Mouse (Mus musculus) heart, adult 2 months (tissue): ENCODE data around the gene Tmub2. TPM values are rescaled to one million over a fixed set of nuclear protein-coding genes. Genes with fewer than 3 reads are reported as not detected.
A peak's percentile ranks its signal among the peaks of the same experiment; 100 is the strongest.

Experiments used
- DNase-seq, 2 experiments: peaks; one replicate each; pipeline ENCODE4 v3.0.0; 2021
- H3K27ac ChIP-seq: fragments of 200-600 bp; 2 replicates; pipeline ENCODE4 v1.8.1; 2022
- H3K27me3 ChIP-seq: fragments of 200-500 bp; 2 replicates; pipeline ENCODE4 v1.6.1; 2012; ENCODE audit warnings: mild to moderate bottlenecking, low read length, inconsistent platforms, mixed read lengths; ENCODE audit not compliant: control insufficient read depth, insufficient read depth
- H3K36me3 ChIP-seq: fragments of 200-500 bp; 2 replicates; pipeline ENCODE4 v1.6.1; 2012; ENCODE audit warnings: low read length, inconsistent platforms; ENCODE audit not compliant: control insufficient read depth, insufficient read depth
- H3K4me1 ChIP-seq: fragments of 200-500 bp; 2 replicates; pipeline ENCODE4 v1.6.1; 2011; ENCODE audit warnings: low read length; ENCODE audit not compliant: control insufficient read depth, insufficient read depth
- H3K4me3 ChIP-seq: fragments of 200-600 bp; 2 replicates; pipeline ENCODE4 v1.8.1; 2022
- H3K79me2 ChIP-seq: fragments of 200-500 bp; replicated peaks from 2 replicates; pipeline ENCODE4 v1.6.1; 2012; ENCODE audit warnings: mild to moderate bottlenecking, inconsistent platforms, low read length, moderate library complexity, mixed read lengths; ENCODE audit not compliant: control insufficient read depth, insufficient read depth
- H3K9ac ChIP-seq: fragments of 200-500 bp; 2 replicates; pipeline ENCODE4 v1.6.1; 2012; ENCODE audit warnings: low read depth, mild to moderate bottlenecking, control low read depth, inconsistent platforms, low read length, mixed read lengths
- CTCF ChIP-seq: fragments of 200-600 bp; IDR thresholded peaks from 2 replicates; pipeline ENCODE4 v1.8.1; 2022; ENCODE audit warnings: antibody characterized with exemption, mild to moderate bottlenecking, moderate library complexity
- EP300 ChIP-seq: fragments of 200-500 bp; IDR thresholded peaks from 2 replicates; pipeline ENCODE4 v1.6.1; 2011; ENCODE audit warnings: low read depth, low read length, control low read depth; ENCODE audit not compliant: insufficient read depth
- POLR2A ChIP-seq: fragments of 200-500 bp; IDR thresholded peaks from 2 replicates; pipeline ENCODE4 v1.6.1; 2011; ENCODE audit warnings: mild to moderate bottlenecking, low read depth, low read length, control low read depth; ENCODE audit not compliant: insufficient read depth
- WGBS: fragments of 180-500 bp; shearing (Covaris S2); methylation state at CpG from one replicate; pipeline ENCODE4 v1.1.7; 2018; 5-methylcytosine and 5-hydroxymethylcytosine counted together
- intact Hi-C: fragments of 180-260 bp; cut with DNase I; formaldehyde crosslinking; loops from one replicate; pipeline ENCODE4 v1.15.1; 2025
- polyA plus RNA-seq: library from polyadenylated mRNA; depleted of rRNA; stranded (reverse); fragments of >200 nt; gene quantifications from 2 replicates; pipeline ENCODE4 v1.2.3, GENCODE M21; 2012; rRNA removed
- total RNA-seq, 2 experiments: library from RNA; stranded (reverse); gene quantifications; 2 replicates each; pipeline ENCODE4 v1.2.3; 2021

The Tmub2 gene
- total and polyA plus RNA-seq, 3 experiments, result 22.9 to 32.8 (median 26.2) TPM

DNA sequence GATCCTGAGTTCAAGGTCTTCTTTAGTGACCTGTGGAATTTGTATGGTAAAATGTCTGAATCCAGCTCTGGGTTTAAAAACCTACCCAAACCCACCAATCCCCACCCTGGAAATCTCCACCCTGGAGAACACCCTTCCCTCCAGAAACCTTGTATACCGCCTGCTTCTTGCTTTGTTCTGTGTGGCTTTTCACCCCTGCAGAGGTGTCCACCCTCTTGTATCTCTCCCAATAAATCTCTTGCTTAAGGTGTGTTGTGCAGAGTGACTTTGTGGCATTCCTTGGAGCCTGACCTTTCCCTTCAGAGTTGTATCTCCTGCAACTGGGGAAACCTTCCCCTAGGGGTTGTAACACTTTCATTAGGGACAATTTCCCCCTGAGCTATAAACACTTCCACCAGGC lies 53.2 kb downstream of the Tmub2 start:
- 56% methylated on average over 1 of the region's 1 CpGs for WGBS
- Histone ChIP-seq H3K9ac (no peak overlapping the region), H3K27ac (peak overlapping the region; percentile 61), H3K4me1 (peaks cover 12% of the 10 kb centered on the region), H3K4me3 (no peak overlapping the region), H3K27me3 (no peaks in the 10 kb centered on the region), H3K79me2 (no peaks in the 10 kb centered on the region), H3K36me3 (no peaks in the 10 kb centered on the region)
- intact Hi-C loops, result no loop called here
- DNase-seq, result no peak
- TF ChIP-seq CTCF (no peak), POLR2A (no peak), EP300 (no peak)

DNA sequence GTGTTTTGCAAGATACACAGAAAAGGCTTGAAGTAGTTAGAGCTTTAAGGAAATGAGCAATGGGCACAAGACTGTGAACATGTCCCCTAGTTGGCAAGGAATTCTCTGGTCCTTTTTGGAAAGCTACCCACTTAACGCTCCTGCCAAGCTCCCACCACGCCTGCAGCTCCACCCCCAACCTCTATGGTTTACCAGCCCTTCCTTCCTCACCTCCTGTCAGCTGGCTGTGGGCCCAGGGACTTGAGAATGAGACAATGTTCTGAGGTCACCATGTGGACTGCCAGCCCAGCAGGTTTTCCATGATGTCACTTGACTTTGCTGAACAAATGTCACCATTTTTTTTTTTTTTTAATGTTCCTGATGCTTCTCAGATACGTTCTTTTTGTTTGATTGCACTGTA lies 53.8 kb downstream of the Tmub2 start:
- intact Hi-C loops, result no loop called here
- H3K27ac ChIP-seq, result peak overlapping the region; percentile 80
- no peaks in the 10 kb centered on the region for H3K27me3 ChIP-seq
- H3K79me2 ChIP-seq, result no peaks in the 10 kb centered on the region
- no peaks in the 10 kb centered on the region for H3K36me3 ChIP-seq
- no peak overlapping the region for H3K9ac ChIP-seq
- 5% methylated on average over 3 of the region's 3 CpGs for WGBS
- peak; percentile 84 to 89 for DNase-seq
- H3K4me1 ChIP-seq, result peaks cover 12% of the 10 kb centered on the region
- TF ChIP-seq EP300, result peak; percentile 94
- TF ChIP-seq CTCF, result no peak
- no peak overlapping the region for H3K4me3 ChIP-seq

Other genes with a start within 250 kb of the Tmub2 start
- 10 to 100 TPM; 51.6 to 70.1 TPM for gene Cd300lg, start 243.4 kb upstream of the Tmub2 start, total RNA-seq
- gene Cd300lg, start 243.4 kb upstream of the Tmub2 start, polyA plus RNA-seq, result 102 and 143 TPM in 2 replicates
- 1 to 10 TPM; 2.3 to 2.6 TPM for gene Mpp2, start 196.4 kb upstream of the Tmub2 start, total RNA-seq
- gene Mpp2, start 196.4 kb upstream of the Tmub2 start, polyA plus RNA-seq, result 5.3 and 5.6 TPM in 2 replicates
- not detected for gene Ppy, start 183.6 kb upstream of the Tmub2 start, total RNA-seq
- not detected in 2 replicates for gene Ppy, start 183.6 kb upstream of the Tmub2 start, polyA plus RNA-seq
- not detected for gene Pyy, start 177.1 kb upstream of the Tmub2 start, total RNA-seq
- not detected in 2 replicates for gene Pyy, start 177.1 kb upstream of the Tmub2 start, polyA plus RNA-seq
- not detected for gene Nags, start 139.4 kb upstream of the Tmub2 start, total RNA-seq
- gene Nags, start 139.4 kb upstream of the Tmub2 start, polyA plus RNA-seq, result 0.06 and 0.12 TPM in 2 replicates
- gene Tmem101, start 128.5 kb upstream of the Tmub2 start, total RNA-seq, result 10 to 100 TPM; 12.2 to 13.6 TPM
- 19.5 and 20.7 TPM in 2 replicates for gene Tmem101, start 128.5 kb upstream of the Tmub2 start, polyA plus RNA-seq
- gene Lsm12, start 99.6 kb upstream of the Tmub2 start, total RNA-seq, result 10 to 100 TPM; 49.4 to 50.2 TPM
- gene Lsm12, start 99.6 kb upstream of the Tmub2 start, polyA plus RNA-seq, result 32.5 and 42.4 TPM in 2 replicates
- 10 to 100 TPM; 44.8 to 50.6 TPM for gene G6pc3, start 95.3 kb upstream of the Tmub2 start, total RNA-seq
- gene G6pc3, start 95.3 kb upstream of the Tmub2 start, polyA plus RNA-seq, result 89.9 and 95.3 TPM in 2 replicates
- gene Hdac5, start 54.8 kb upstream of the Tmub2 start, total RNA-seq, result 100 to 1,000 TPM; 113 to 137 TPM
- gene Hdac5, start 54.8 kb upstream of the Tmub2 start, polyA plus RNA-seq, result 92.6 and 98.5 TPM in 2 replicates
- under 1 TPM; 0.26 to 0.32 TPM for gene BC030867, start 36.0 kb upstream of the Tmub2 start, total RNA-seq
- 0.45 and 0.56 TPM in 2 replicates for gene BC030867, start 36.0 kb upstream of the Tmub2 start, polyA plus RNA-seq
- 1 to 10 TPM in 1 of 2 experiments, under 1 TPM in 1; 0.89 to 1.1 TPM for gene Asb16, start 16.2 kb upstream of the Tmub2 start, total RNA-seq
- 0.70 and 0.74 TPM in 2 replicates for gene Asb16, start 16.2 kb upstream of the Tmub2 start, polyA plus RNA-seq
- 10 to 100 TPM; 19.0 to 21.7 TPM for gene Atxn7l3, start 11.7 kb downstream of the Tmub2 start, total RNA-seq
- gene Atxn7l3, start 11.7 kb downstream of the Tmub2 start, polyA plus RNA-seq, result 17.4 and 21.2 TPM in 2 replicates
- gene Ubtf, start 34.8 kb downstream of the Tmub2 start, total RNA-seq, result 10 to 100 TPM; 52.5 to 59.4 TPM
- gene Ubtf, start 34.8 kb downstream of the Tmub2 start, polyA plus RNA-seq, result 14.9 and 22.1 TPM in 2 replicates
- 10 to 100 TPM in 1 of 2 experiments, under 1 TPM in 1; 0.42 to 10.3 TPM for gene Slc4a1, start 81.3 kb downstream of the Tmub2 start, total RNA-seq
- 0.91 and 4.4 TPM in 2 replicates for gene Slc4a1, start 81.3 kb downstream of the Tmub2 start, polyA plus RNA-seq
- gene Rundc3a, start 108.5 kb downstream of the Tmub2 start, total RNA-seq, result under 1 TPM in 1 of 2 experiments, not detected in 1; 0.66 TPM
- gene Rundc3a, start 108.5 kb downstream of the Tmub2 start, polyA plus RNA-seq, result 0.23 and 0.32 TPM in 2 replicates
- gene Slc25a39, start 123.0 kb downstream of the Tmub2 start, total RNA-seq, result 100 to 1,000 TPM; 196 to 213 TPM
- gene Slc25a39, start 123.0 kb downstream of the Tmub2 start, polyA plus RNA-seq, result 307 and 331 TPM in 2 replicates
- 10 to 100 TPM; 83.4 to 86.9 TPM for gene Grn, start 145.4 kb downstream of the Tmub2 start, total RNA-seq
- 118 and 119 TPM in 2 replicates for gene Grn, start 145.4 kb downstream of the Tmub2 start, polyA plus RNA-seq
- 1 to 10 TPM; 3.8 to 3.9 TPM for gene Fam171a2, start 162.8 kb downstream of the Tmub2 start, total RNA-seq
- 7.7 and 8.3 TPM in 2 replicates for gene Fam171a2, start 162.8 kb downstream of the Tmub2 start, polyA plus RNA-seq
- gene Itga2b, start 185.2 kb downstream of the Tmub2 start, total RNA-seq, result 10 to 100 TPM in 1 of 2 experiments, 1 to 10 TPM in 1; 3.1 to 14.5 TPM
- gene Itga2b, start 185.2 kb downstream of the Tmub2 start, polyA plus RNA-seq, result 3.5 and 6.9 TPM in 2 replicates